Mouse (Mus musculus) liver, embryonic 14.5 days (tissue): ENCODE data around the gene 1700023F06Rik. TPM values are rescaled to one million over a fixed set of nuclear protein-coding genes. Genes with fewer than 3 reads are reported as not detected.

Experiments used
- ATAC-seq: fragments of 200-750 bp; cut with Nextera tagmentation; 2 replicates; pipeline ENCODE4 v1.8.0; 2017; ENCODE audit warnings: moderate number of reproducible peaks, mild to moderate bottlenecking, moderate library complexity; ENCODE audit not compliant: insufficient read depth
- DNase-seq, 3 experiments: peaks; one replicate each; pipeline ENCODE4 v3.0.0-alpha.2; 2012 to 2013; ENCODE audit warnings: low read depth in 3 of 3, low spot score in 3 of 3
- H3K27ac ChIP-seq: fragments of 300-500 bp; sonication (generic); 2 replicates; pipeline ENCODE4 v1.5.1; 2014; ENCODE audit warnings: moderate library complexity, mild to moderate bottlenecking, control low read depth, inconsistent platforms
- H3K27me3 ChIP-seq: fragments of 300-500 bp; sonication (generic); 2 replicates; pipeline ENCODE4 v1.6.1; 2014; ENCODE audit warnings: mild to moderate bottlenecking, low read length, moderate library complexity; ENCODE audit not compliant: control insufficient read depth, insufficient read depth
- H3K36me3 ChIP-seq: fragments of 300-500 bp; sonication (generic); replicated peaks from 2 replicates; pipeline ENCODE4 v1.6.1; 2014; ENCODE audit warnings: low read depth; ENCODE audit not compliant: control insufficient read depth, insufficient read depth
- H3K4me1 ChIP-seq, 2 experiments: fragments of 200-500 bp in 1 of 2; fragments of 300-500 bp in 1 of 2; sonication (generic) in 1 of 2; replicated peaks; 2 replicates each; pipeline ENCODE4 v1.6.1; 2012 to 2014; ENCODE audit warnings: antibody characterized with exemption in 1 of 2, inconsistent platforms in 1 of 2, low read length in 1 of 2; ENCODE audit not compliant: control insufficient read depth in 2 of 2, insufficient read depth in 2 of 2
- H3K4me2 ChIP-seq: fragments of 300-500 bp; sonication (generic); 2 replicates; pipeline ENCODE4 v1.6.1; 2014; ENCODE audit warnings: low read depth, mild to moderate bottlenecking, control low read depth, moderate library complexity
- H3K4me3 ChIP-seq, 2 experiments: fragments of 200-500 bp in 1 of 2; fragments of 300-500 bp in 1 of 2; sonication (generic) in 1 of 2; 2 replicates each; pipeline ENCODE4 v1.5.1; 2012 to 2014; ENCODE audit warnings: low read depth in 2 of 2, low read length in 2 of 2, mild to moderate bottlenecking in 2 of 2, control low read depth in 1 of 2, inconsistent platforms in 1 of 2, moderate library complexity in 1 of 2; ENCODE audit not compliant: insufficient read depth in 1 of 2
- H3K9ac ChIP-seq: fragments of 300-500 bp; sonication (generic); replicated peaks from 2 replicates; pipeline ENCODE4 v1.6.1; 2014; ENCODE audit warnings: mild to moderate bottlenecking, control low read depth, moderate library complexity
- H3K9me3 ChIP-seq: fragments of 300-500 bp; sonication (generic); 2 replicates; pipeline ENCODE4 v1.6.1; 2016; ENCODE audit warnings: low read length, mixed read lengths; ENCODE audit not compliant: control insufficient read depth
- CTCF ChIP-seq: IDR thresholded peaks from 2 replicates; pipeline ENCODE4 v1.5.1; 2016; ENCODE audit warnings: antibody characterized with exemption, low read depth, control low read depth
- EP300 ChIP-seq: IDR thresholded peaks from 2 replicates; pipeline ENCODE4 v1.6.1; 2016; ENCODE audit warnings: antibody characterized with exemption, low read depth
- WGBS: fragments of 180-500 bp; shearing (Covaris S2); extraction: QIAGEN DNeasy Blood & Tissue Kit; methylation state at CpG from one replicate; pipeline ENCODE4 v1.1.7; 2014; ENCODE audit not compliant: insufficient replicate concordance; 5-methylcytosine and 5-hydroxymethylcytosine counted together
- polyA plus RNA-seq, 2 experiments: library from polyadenylated mRNA; depleted of rRNA in 1 of 2; stranded (reverse) in 1 of 2; unstranded in 1 of 2; fragments of >200 nt; fragmentation: Nextera tagmentation in 1 of 2; extraction: Ambion mirVana in 1 of 2; gene quantifications; 2 replicates each; pipeline versions ENCODE4 v1.2.1 to v1.2.3; 2012 to 2014

The 1700023F06Rik gene
- polyA plus RNA-seq, 2 experiments: not detected

DNA sequence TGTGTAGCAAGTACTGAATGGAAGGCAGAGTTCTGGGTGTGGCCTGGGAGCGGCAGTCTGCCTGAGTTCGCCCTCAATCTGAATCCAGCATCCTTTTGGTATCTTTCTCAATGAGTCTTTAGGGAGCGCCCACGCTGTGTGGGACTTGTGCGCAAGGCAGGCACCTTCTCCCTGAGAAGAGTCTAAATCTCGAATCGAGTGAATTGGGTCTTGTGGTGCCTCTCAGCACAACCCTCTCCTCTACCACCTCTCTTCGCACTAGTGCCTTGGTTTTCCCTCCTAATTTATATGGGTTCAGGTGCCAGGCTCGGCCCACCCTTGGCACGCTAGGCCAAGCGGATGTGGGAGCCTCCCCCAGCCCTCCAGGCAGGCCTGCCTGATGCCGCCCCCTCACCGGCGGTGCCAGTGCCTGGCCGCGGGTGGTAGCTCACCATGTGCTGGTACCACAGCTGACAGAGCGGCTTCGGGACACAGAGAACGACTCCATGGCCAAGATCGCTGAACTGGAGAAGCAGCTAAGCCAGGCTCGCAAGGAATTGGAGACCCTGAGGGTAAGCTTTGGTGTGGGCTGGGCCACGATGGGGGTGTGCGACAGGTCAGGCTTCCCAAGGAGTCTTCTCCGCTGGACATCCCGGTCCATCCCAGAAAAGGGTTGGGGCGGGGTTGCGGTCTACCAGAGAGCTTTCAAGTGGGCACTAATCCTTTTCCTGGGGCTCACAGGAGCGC lies 16.0 kb downstream of the 1700023F06Rik start:
- ATAC-seq (no peak), DNase-seq (no peak)
- Histone ChIP-seq H3K27ac (no peak overlapping the region), H3K4me2 (no peak overlapping the region), H3K4me1 (no peaks in the 10 kb centered on the region), H3K9me3 (no peaks in the 10 kb centered on the region), H3K36me3 (no peaks in the 10 kb centered on the region), H3K27me3 (peaks cover 5% of the 10 kb centered on the region; the same call in 1 of the 2 replicates), H3K4me3 (no peak overlapping the region), H3K9ac (no peak overlapping the region)
- TF ChIP-seq CTCF (no peak), EP300 (no peak)
- 74% methylated on average over 28 of the region's 28 CpGs for WGBS

- Histone ChIP-seq H3K9me3 (no peaks in the 10 kb centered on the region), H3K9ac (no peak overlapping the region), H3K27ac (no peak overlapping the region), H3K4me1 (no peaks in the 10 kb centered on the region), H3K4me3 (no peak overlapping the region), H3K27me3 (no peaks in the 10 kb centered on the region), H3K4me2 (no peak overlapping the region), H3K36me3 (no peaks in the 10 kb centered on the region)
- 45% methylated on average over 2 of the region's 2 CpGs for WGBS
- peak; percentile 62 for TF ChIP-seq CTCF
- TF ChIP-seq EP300: no peak
- DNase-seq: no peak
- no peak for ATAC-seq
These were observed 23.5 kb downstream of the 1700023F06Rik start for GRCm38 (mm10) chr11:103184891-103185290.

DNA sequence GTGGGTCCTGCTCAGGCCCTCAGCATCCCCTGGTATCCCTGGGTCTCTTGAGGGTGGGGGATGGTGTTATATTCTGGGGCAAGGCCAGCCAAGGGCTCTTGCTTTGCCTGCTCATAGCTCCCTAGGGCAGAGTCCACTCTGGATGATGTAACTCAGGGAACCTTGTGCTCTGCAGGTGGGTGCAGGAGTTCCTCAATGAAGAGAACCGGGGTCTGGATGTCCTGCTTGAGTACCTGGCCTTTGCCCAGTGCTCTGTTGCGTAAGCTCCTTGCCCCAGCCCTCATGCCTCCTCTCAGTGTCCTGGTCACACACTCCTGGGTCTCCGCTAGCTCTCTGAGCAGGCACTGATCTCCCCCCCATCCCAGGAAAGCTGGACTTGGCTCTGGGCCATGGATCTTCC lies 26.4 kb downstream of the 1700023F06Rik start:
- H3K27me3 ChIP-seq: no peaks in the 10 kb centered on the region
- ATAC-seq (no peak), DNase-seq (no peak)
- H3K36me3 ChIP-seq: no peaks in the 10 kb centered on the region
- H3K4me1 ChIP-seq: no peaks in the 10 kb centered on the region
- H3K27ac ChIP-seq: no peak overlapping the region
- H3K4me2 ChIP-seq: no peak overlapping the region
- H3K9me3 ChIP-seq: no peaks in the 10 kb centered on the region
- H3K9ac ChIP-seq: no peak overlapping the region
- 60% methylated on average over 3 of the region's 3 CpGs for WGBS
- TF ChIP-seq EP300: no peak
- TF ChIP-seq CTCF: no peak
- H3K4me3 ChIP-seq: no peak overlapping the region

DNA sequence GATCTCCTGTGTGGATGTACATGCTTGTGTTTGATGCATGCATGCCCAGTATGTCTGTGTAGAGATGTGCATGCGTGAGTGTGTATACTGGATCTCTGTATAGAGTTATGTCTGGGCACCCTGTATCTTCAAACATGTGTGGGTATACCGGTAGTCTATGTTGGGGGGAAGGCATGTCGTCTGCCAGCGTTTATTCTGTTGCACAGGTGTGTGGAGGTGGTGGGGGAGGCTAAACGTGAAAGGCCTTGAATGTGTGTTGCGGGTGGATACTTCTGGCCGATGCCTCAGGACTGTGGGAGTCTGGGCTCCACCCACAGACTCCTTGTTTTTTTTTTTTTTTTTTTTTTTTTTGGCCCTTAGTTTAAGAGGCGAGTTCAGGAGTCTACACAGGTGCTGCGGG lies 27.0 kb downstream of the 1700023F06Rik start:
- Histone ChIP-seq H3K27me3 (no peaks in the 10 kb centered on the region), H3K9ac (no peak overlapping the region), H3K9me3 (no peaks in the 10 kb centered on the region), H3K4me2 (no peak overlapping the region), H3K36me3 (no peaks in the 10 kb centered on the region), H3K4me1 (no peaks in the 10 kb centered on the region), H3K27ac (no peak overlapping the region), H3K4me3 (no peak overlapping the region)
- ATAC-seq (no peak), DNase-seq (no peak)
- WGBS: 64% methylated on average over 9 of the region's 9 CpGs
- TF ChIP-seq CTCF: no peak
- no peak for TF ChIP-seq EP300

DNA sequence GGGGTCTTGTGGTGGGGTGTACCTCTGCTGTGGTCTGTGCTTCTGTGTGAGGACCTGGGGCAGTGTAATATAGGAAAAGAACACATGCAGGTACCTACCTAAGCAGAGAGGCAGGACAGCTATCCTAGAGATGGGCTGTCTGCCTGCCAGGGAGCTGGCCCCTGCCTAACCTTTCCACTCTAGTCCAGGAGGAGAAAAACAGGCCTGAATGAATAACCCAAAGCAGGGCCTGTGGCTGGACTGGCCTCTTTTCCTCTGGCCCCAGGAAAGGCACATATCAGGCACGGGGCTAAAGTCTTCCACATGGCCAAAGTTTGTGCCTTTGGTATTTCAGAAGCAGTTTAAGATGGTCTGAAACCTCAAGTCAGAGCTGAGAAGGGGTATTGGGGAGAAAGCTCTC lies 27.9 kb downstream of the 1700023F06Rik start:
- H3K36me3 ChIP-seq: no peaks in the 10 kb centered on the region
- TF ChIP-seq EP300 (no peak), CTCF (no peak)
- no peak overlapping the region for H3K9ac ChIP-seq
- 68% methylated on average over 1 of the region's 1 CpGs for WGBS
- peaks cover 0 to 4% of the 10 kb centered on the region in 2 experiments; a peak in 1 of 4 replicates for H3K4me1 ChIP-seq
- H3K9me3 ChIP-seq: no peaks in the 10 kb centered on the region
- no peak overlapping the region for H3K4me2 ChIP-seq
- DNase-seq (no peak), ATAC-seq (no peak)
- no peaks in the 10 kb centered on the region for H3K27me3 ChIP-seq
- no peak overlapping the region for H3K4me3 ChIP-seq
- no peak overlapping the region for H3K27ac ChIP-seq
